Mouse (Mus musculus) gastrocnemius, postnatal 25 days (tissue): ENCODE results near the gene Crim1. TPM values are rescaled to one million over a fixed set of nuclear protein-coding genes. Genes with fewer than 3 reads are reported as not detected.

Experiments used
- DNase-seq: peaks from one replicate; pipeline ENCODE4 v3.0.0; 2022
- total RNA-seq, 2 experiments: library from RNA; stranded (reverse); gene quantifications; 1 replicate in 1 of 2; 2 replicates in 1 of 2; pipeline ENCODE4 v1.2.3; 2021

Crim1 gene
- total RNA-seq, 2 experiments from 2014 or later, result 22.1 to 22.9 TPM

- DNase-seq, result no peak
These were observed 127.1 kb downstream of the Crim1 start for GRCm38 (mm10) chr17:78327187-78327586.

GRCm38 (mm10) chr17:78328287-78328686 lies 128.2 kb downstream of the Crim1 start:
- DNase-seq, result no peak

GRCm38 (mm10) chr17:78331438-78331837 lies 131.4 kb downstream of the Crim1 start:
- DNase-seq, result no peak

GRCm38 (mm10) chr17:78333275-78333674 lies 133.2 kb downstream of the Crim1 start:
- DNase-seq, result no peak

- DNase-seq, result no peak
These were observed 135.2 kb downstream of the Crim1 start for GRCm38 (mm10) chr17:78335250-78335649.

GRCm38 (mm10) chr17:78343688-78344087 lies 143.6 kb downstream of the Crim1 start:
- DNase-seq, result no peak

- no peak for DNase-seq
These were observed 147.2 kb downstream of the Crim1 start for GRCm38 (mm10) chr17:78347111-78347801.

GRCm38 (mm10) chr17:78351676-78352499 lies 151.8 kb downstream of the Crim1 start:
- DNase-seq, result no peak

- DNase-seq, result no peak
These were observed 152.4 kb downstream of the Crim1 start for GRCm38 (mm10) chr17:78352500-78352855.

- DNase-seq, result no peak
These were observed 154.4 kb downstream of the Crim1 start for GRCm38 (mm10) chr17:78354411-78354810.

GRCm38 (mm10) chr17:78354871-78355270 lies 154.8 kb downstream of the Crim1 start:
- no peak for DNase-seq

- no peak for DNase-seq
These were observed 155.6 kb downstream of the Crim1 start for GRCm38 (mm10) chr17:78355611-78356010.

GRCm38 (mm10) chr17:78357753-78358152 lies 157.7 kb downstream of the Crim1 start:
- no peak for DNase-seq

- no peak for DNase-seq
These were observed 158.2 kb downstream of the Crim1 start for GRCm38 (mm10) chr17:78358251-78358726.

GRCm38 (mm10) chr17:78361939-78362728 lies 162.1 kb downstream of the Crim1 start:
- peak; percentile 26 for DNase-seq

GRCm38 (mm10) chr17:78364555-78365302 lies 164.7 kb downstream of the Crim1 start:
- DNase-seq, result no peak

- no peak for DNase-seq
These were observed 166.0 kb downstream of the Crim1 start for GRCm38 (mm10) chr17:78366070-78366469.

- DNase-seq, result no peak
These were observed 168.4 kb downstream of the Crim1 start for GRCm38 (mm10) chr17:78368481-78368880.

- no peak for DNase-seq
These were observed 170.4 kb downstream of the Crim1 start for GRCm38 (mm10) chr17:78370445-78370844.

- no peak for DNase-seq
These were observed 173.1 kb downstream of the Crim1 start for GRCm38 (mm10) chr17:78373174-78373573.

GRCm38 (mm10) chr17:78373849-78374248 lies 173.8 kb downstream of the Crim1 start:
- no peak for DNase-seq

- no peak for DNase-seq
These were observed 174.7 kb downstream of the Crim1 start for GRCm38 (mm10) chr17:78374756-78375155.
